Mouse (Mus musculus) CD4-positive helper T cell, adult 2 months (primary cell): ENCODE measurements at regions not wholly inside any gene's neighbourhood (a gene's known extent, or its start where the extent isn't known, plus 50 kb on each side); places are given as distances from the start of the nearest gene placed in this dataset.

Experiments used
- DNase-seq: peaks from one replicate; pipeline ENCODE4 v3.0.0-alpha.2; 2012; ENCODE audit warnings: low read depth, missing footprints, low spot score

GRCm38 (mm10) chr13:107766397-107767261, 277.6 kb upstream of the Smim15 start:
- DNase-seq: no peak

GRCm38 (mm10) chr13:107763911-107764310, 280.3 kb upstream of the Smim15 start:
- DNase-seq: no peak

GRCm38 (mm10) chr13:107760511-107760910, 283.7 kb upstream of the Smim15 start:
- no peak for DNase-seq

- no peak for DNase-seq
Measured at GRCm38 (mm10) chr13:107758327-107759095, 285.7 kb upstream of the Smim15 start.

GRCm38 (mm10) chr13:107752745-107753144, 291.5 kb upstream of the Smim15 start:
- no peak for DNase-seq

GRCm38 (mm10) chr13:107743464-107744218, 300.6 kb upstream of the Smim15 start:
- no peak for DNase-seq

GRCm38 (mm10) chr13:107736581-107736980, 307.7 kb upstream of the Smim15 start:
- DNase-seq: no peak

- no peak for DNase-seq
Measured at GRCm38 (mm10) chr13:107734161-107734905, 309.9 kb upstream of the Smim15 start.

- no peak for DNase-seq
Measured at GRCm38 (mm10) chr13:107730976-107731375, 313.3 kb upstream of the Smim15 start.

GRCm38 (mm10) chr13:107726491-107726890, 317.8 kb upstream of the Smim15 start:
- DNase-seq: peak; percentile 1

GRCm38 (mm10) chr13:107721901-107722300, 322.3 kb upstream of the Smim15 start:
- no peak for DNase-seq

- no peak for DNase-seq
Measured at GRCm38 (mm10) chr13:107720874-107721574, 323.2 kb upstream of the Smim15 start.

GRCm38 (mm10) chr13:107718973-107719620, 325.1 kb upstream of the Smim15 start:
- DNase-seq: no peak

GRCm38 (mm10) chr13:107715616-107716015, 328.6 kb upstream of the Smim15 start:
- DNase-seq: no peak

- no peak for DNase-seq
Measured at GRCm38 (mm10) chr13:107714001-107714400, 330.2 kb upstream of the Smim15 start.

GRCm38 (mm10) chr13:107711341-107711994, 332.8 kb upstream of the Smim15 start:
- DNase-seq: no peak

- DNase-seq: no peak
Measured at GRCm38 (mm10) chr13:107710368-107710767, 333.9 kb upstream of the Smim15 start.

- DNase-seq: no peak
Measured at GRCm38 (mm10) chr13:107709828-107710227, 334.4 kb upstream of the Smim15 start.

- no peak for DNase-seq
Measured at GRCm38 (mm10) chr13:107703736-107704135, 340.5 kb upstream of the Smim15 start.
